Mouse (Mus musculus): ENCODE measurements at regions not wholly inside any gene's neighbourhood (a gene's known extent, or its start where the extent isn't known, plus 50 kb on each side); places are given as distances from the start of the nearest gene placed in this dataset.
A peak's percentile ranks its signal among the peaks of the same experiment; 100 is the strongest.

DNA sequence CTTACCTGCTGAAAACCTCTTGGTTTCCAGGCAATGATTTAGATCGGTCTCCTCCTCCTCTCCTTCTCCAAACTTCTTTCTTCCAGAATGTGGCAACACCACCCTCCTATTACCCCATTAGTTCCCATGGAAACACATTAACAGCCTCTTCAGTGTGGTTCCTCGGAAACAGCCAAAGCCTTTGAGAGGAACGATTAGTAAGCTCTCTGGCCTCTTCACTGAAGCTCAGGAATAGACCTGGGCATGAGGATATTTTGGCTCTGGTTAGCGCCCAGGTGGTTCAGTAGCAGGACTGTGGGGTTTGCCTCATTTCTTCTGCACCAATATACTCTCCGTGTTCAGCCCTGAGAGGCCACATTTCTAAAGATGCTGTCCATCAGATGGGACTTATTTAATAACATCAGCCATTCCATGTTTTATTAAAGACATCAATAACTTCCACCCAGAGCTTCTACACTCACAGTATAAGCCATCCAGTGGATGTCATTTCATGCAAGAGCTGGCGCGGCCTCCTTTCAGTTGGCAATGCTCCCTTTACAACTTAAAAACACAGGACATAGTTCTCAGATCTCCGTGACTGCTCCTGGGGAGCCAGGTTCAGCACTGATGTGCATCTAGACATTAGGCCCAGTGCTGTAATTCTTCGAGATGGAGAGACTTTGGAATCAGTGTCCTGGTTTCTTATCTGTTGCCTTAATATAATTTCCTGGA is 52.9 kb upstream of the Tcl1b2 start:
- Histone ChIP-seq H3K4me2 (replicated peaks; ENCODE audit: low read depth, low read length) (no peak overlapping the region), H3K4me3 (ENCODE audit: low read length) (no peak overlapping the region), H3K27me3 (ENCODE audit: control insufficient read depth, insufficient read depth, low read length) (no peaks in the 10 kb centered on the region), H3K9me3 (ENCODE audit: control insufficient read depth, low read length) (0 out of 2 replicates have a peak, but pooled peaks cover 2% of the 10 kb centered on the region), H3K27ac (ENCODE audit: low read depth, low read length) (no peak overlapping the region), H3K36me3 (ENCODE audit: control insufficient read depth, insufficient read depth, low read length) (no peaks in the 10 kb centered on the region), H3K4me1 (ENCODE audit: control insufficient read depth, insufficient read depth, low read length) (no peaks in the 10 kb centered on the region), H3K9ac (ENCODE audit: low read depth, low read length) (no peak overlapping the region)
- WGBS = 47% methylated on average over 9 of the region's 9 CpGs
- no peak for ATAC-seq (ENCODE audit: low FRiP score, low TSS enrichment)

DNA sequence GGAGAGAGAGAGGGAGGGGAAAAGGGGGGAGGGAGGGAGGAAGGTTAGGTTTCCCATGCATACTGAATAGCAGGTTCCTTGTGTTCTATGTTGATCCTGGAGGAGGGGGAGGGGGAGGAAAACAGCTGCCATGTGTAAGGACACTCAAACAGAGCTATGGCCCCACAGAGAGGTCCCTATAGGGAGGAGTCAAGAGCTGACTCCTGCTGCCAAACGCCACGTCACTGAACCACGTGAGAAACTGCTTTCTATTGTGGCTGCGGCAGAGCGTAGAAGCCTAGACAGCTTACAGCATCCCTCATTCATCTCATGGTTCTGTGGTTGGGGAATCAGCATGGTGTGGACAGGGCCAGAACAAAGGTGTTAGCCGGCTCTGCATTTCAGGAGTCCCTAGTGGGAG is 52.3 kb upstream of the Tcl1b2 start:
- H3K36me3 ChIP-seq (ENCODE audit: control insufficient read depth, insufficient read depth, low read length) = no peaks in the 10 kb centered on the region
- no peak overlapping the region for H3K27ac ChIP-seq (ENCODE audit: low read depth, low read length)
- H3K9ac ChIP-seq (ENCODE audit: low read depth, low read length) = no peak overlapping the region
- H3K4me3 ChIP-seq (ENCODE audit: low read length) = no peak overlapping the region
- no peak overlapping the region for H3K4me2 ChIP-seq (replicated peaks; ENCODE audit: low read depth, low read length)
- WGBS = 36% methylated on average over 6 of the region's 6 CpGs
- no peaks in the 10 kb centered on the region for H3K27me3 ChIP-seq (ENCODE audit: control insufficient read depth, insufficient read depth, low read length)
- H3K9me3 ChIP-seq (ENCODE audit: control insufficient read depth, low read length) = 0 out of 2 replicates have a peak, but pooled peaks cover 2% of the 10 kb centered on the region
- no peaks in the 10 kb centered on the region for H3K4me1 ChIP-seq (ENCODE audit: control insufficient read depth, insufficient read depth, low read length)
- ATAC-seq (ENCODE audit: low FRiP score, low TSS enrichment) = peak; percentile 83

All from kidney, embryonic 14.5 days (tissue).